Mouse (Mus musculus): ENCODE measurements at regions not wholly inside any gene's neighbourhood (a gene's known extent, or its start where the extent isn't known, plus 50 kb on each side); places are given as distances from the start of the nearest gene placed in this dataset.

GRCm38 (mm10) chr8:53338006-53338405 is 173.5 kb upstream of the Aga start:
- no peak for DNase-seq (ENCODE audit: extremely low spot score in 1 of 2, low spot score in 1 of 2)

GRCm38 (mm10) chr8:53368640-53369039 is 142.9 kb upstream of the Aga start:
- DNase-seq (ENCODE audit: extremely low spot score in 1 of 2, low spot score in 1 of 2): no peak

GRCm38 (mm10) chr8:53373401-53373800 is 138.1 kb upstream of the Aga start:
- DNase-seq (ENCODE audit: extremely low spot score in 1 of 2, low spot score in 1 of 2): no peak

GRCm38 (mm10) chr8:53412101-53412500 is 99.4 kb upstream of the Aga start:
- DNase-seq (ENCODE audit: extremely low spot score in 1 of 2, low spot score in 1 of 2): peak in 1 of 2 experiments; percentile 17

- DNase-seq (ENCODE audit: extremely low spot score in 1 of 2, low spot score in 1 of 2): no peak
These were observed 77.3 kb upstream of the Aga start for GRCm38 (mm10) chr8:53434184-53434583.

- no peak for DNase-seq (ENCODE audit: extremely low spot score in 1 of 2, low spot score in 1 of 2)
These were observed 75.8 kb upstream of the Aga start for GRCm38 (mm10) chr8:53435721-53436120.

- no peak for DNase-seq (ENCODE audit: extremely low spot score in 1 of 2, low spot score in 1 of 2)
These were observed 64.7 kb upstream of the Aga start for GRCm38 (mm10) chr8:53446748-53447355.
